Mouse (Mus musculus): ENCODE measurements around the gene Brsk1. TPM values are rescaled to one million over a fixed set of nuclear protein-coding genes. Genes with fewer than 3 reads are reported as not detected.

Gene Brsk1
- polyA plus RNA-seq, 1 experiment from 2014 or later: 0.10 TPM

- H3K9ac ChIP-seq: no peak overlapping the region
- H3K27me3 ChIP-seq: no peaks in the 10 kb centered on the region
- WGBS (ENCODE audit: insufficient replicate concordance): 92% methylated on average over 9 of the region's 9 CpGs
Measured at GRCm38 (mm10) chr7:4669156-4669555, 21.2 kb upstream of the Brsk1 start.

GRCm38 (mm10) chr7:4670655-4671255, 19.6 kb upstream of the Brsk1 start:
- WGBS (ENCODE audit: insufficient replicate concordance): 28% methylated on average over 8 of the region's 8 CpGs
- no peaks in the 10 kb centered on the region for H3K9me3 ChIP-seq (replicated peaks)
- peak; percentile 99 for ATAC-seq (ENCODE audit: low read depth)
- peak; percentile 79 for DNase-seq
- H3K4me2 ChIP-seq: peak overlapping the region; percentile 47
- peak overlapping the region; percentile 86 for H3K27ac ChIP-seq
- no peaks in the 10 kb centered on the region for H3K27me3 ChIP-seq
- peaks cover 68% of the 10 kb centered on the region for H3K36me3 ChIP-seq
- H3K9ac ChIP-seq: peak overlapping the region; percentile 53
- H3K4me1 ChIP-seq (replicated peaks): peaks cover 50% of the 10 kb centered on the region
- no peak overlapping the region for H3K4me3 ChIP-seq (replicated peaks)

More at GRCm38 (mm10) chr7:4669156-4669555, 21.2 kb upstream of the Brsk1 start:
- H3K4me2 ChIP-seq: no peak overlapping the region
- H3K4me1 ChIP-seq (replicated peaks): peaks cover 37% of the 10 kb centered on the region
- no peak overlapping the region for H3K4me3 ChIP-seq (replicated peaks)
- peaks cover 66% of the 10 kb centered on the region for H3K36me3 ChIP-seq
- no peak overlapping the region for H3K27ac ChIP-seq
- DNase-seq (no peak), ATAC-seq (ENCODE audit: low read depth) (no peak)
- no peaks in the 10 kb centered on the region for H3K9me3 ChIP-seq (replicated peaks)

- DNase-seq: no peak
- H3K27ac ChIP-seq: peak overlapping the region; percentile 86
Measured at GRCm38 (mm10) chr7:4671956-4672355, 18.4 kb upstream of the Brsk1 start.

GRCm38 (mm10) chr7:4674114-4674731, 16.2 kb upstream of the Brsk1 start:
- peak overlapping the region; percentile 29; the same call in 1 of the 2 replicates for H3K27ac ChIP-seq
- no peak for DNase-seq
- WGBS (ENCODE audit: insufficient replicate concordance): 74% methylated on average over 12 of the region's 12 CpGs
- no peak overlapping the region for H3K9ac ChIP-seq
- H3K4me3 ChIP-seq (replicated peaks): no peak overlapping the region
- no peak overlapping the region for H3K4me2 ChIP-seq
- no peaks in the 10 kb centered on the region for H3K9me3 ChIP-seq (replicated peaks)
- H3K4me1 ChIP-seq (replicated peaks): peaks cover 52% of the 10 kb centered on the region
- H3K27me3 ChIP-seq: no peaks in the 10 kb centered on the region
- ATAC-seq (ENCODE audit: low read depth): no peak
- H3K36me3 ChIP-seq: peaks cover 66% of the 10 kb centered on the region

More at GRCm38 (mm10) chr7:4671956-4672355, 18.4 kb upstream of the Brsk1 start:
- Histone ChIP-seq H3K4me2 (no peak overlapping the region), H3K4me3 (replicated peaks) (no peak overlapping the region), H3K36me3 (peaks cover 70% of the 10 kb centered on the region), H3K4me1 (replicated peaks) (peaks cover 56% of the 10 kb centered on the region), H3K9me3 (replicated peaks) (no peaks in the 10 kb centered on the region), H3K27me3 (no peaks in the 10 kb centered on the region), H3K9ac (peak overlapping the region; percentile 53)
- 72% methylated on average over 4 of the region's 4 CpGs for WGBS (ENCODE audit: insufficient replicate concordance)
- ATAC-seq (ENCODE audit: low read depth): no peak

- no peak overlapping the region for H3K4me2 ChIP-seq
- ATAC-seq (ENCODE audit: low read depth) (no peak), DNase-seq (no peak)
- H3K27ac ChIP-seq: 0 out of 2 replicates have a peak overlapping the region, but pooled peaks have one; percentile 22
- H3K4me1 ChIP-seq (replicated peaks): peaks cover 46% of the 10 kb centered on the region
- WGBS (ENCODE audit: insufficient replicate concordance): 80% methylated on average over 7 of the region's 7 CpGs
- no peaks in the 10 kb centered on the region for H3K9me3 ChIP-seq (replicated peaks)
- peaks cover 65% of the 10 kb centered on the region for H3K36me3 ChIP-seq
- H3K4me3 ChIP-seq (replicated peaks): no peak overlapping the region
- H3K9ac ChIP-seq: no peak overlapping the region
- no peaks in the 10 kb centered on the region for H3K27me3 ChIP-seq
Measured at GRCm38 (mm10) chr7:4675200-4675599, 15.2 kb upstream of the Brsk1 start.

- Histone ChIP-seq H3K27ac (no peak overlapping the region), H3K27me3 (no peaks in the 10 kb centered on the region), H3K9me3 (replicated peaks) (no peaks in the 10 kb centered on the region), H3K4me1 (replicated peaks) (peaks cover 28% of the 10 kb centered on the region), H3K36me3 (peaks cover 30% of the 10 kb centered on the region), H3K9ac (no peak overlapping the region), H3K4me2 (peak overlapping the region; percentile 89; the same call in 1 of the 2 replicates), H3K4me3 (replicated peaks) (0 out of 2 replicates have a peak overlapping the region, but pooled peaks have one; percentile 82)
- ATAC-seq (ENCODE audit: low read depth) (no peak), DNase-seq (no peak)
- 54% methylated on average over 5 of the region's 5 CpGs for WGBS (ENCODE audit: insufficient replicate concordance)
Measured at GRCm38 (mm10) chr7:4683307-4683706, 7.1 kb upstream of the Brsk1 start.

GRCm38 (mm10) chr7:4684203-4684602, 6.2 kb upstream of the Brsk1 start:
- ATAC-seq (ENCODE audit: low read depth) (no peak; the same call in 1 of the 2 replicates), DNase-seq (no peak)
- under 1% methylated on average over 13 of the region's 13 CpGs for WGBS (ENCODE audit: insufficient replicate concordance)
- H3K4me3 ChIP-seq (replicated peaks): peak overlapping the region; percentile 82
- H3K36me3 ChIP-seq: peaks cover 26% of the 10 kb centered on the region
- peaks cover 2% of the 10 kb centered on the region for H3K27me3 ChIP-seq
- H3K9me3 ChIP-seq (replicated peaks): no peaks in the 10 kb centered on the region
- H3K27ac ChIP-seq: peak overlapping the region; percentile 31
- peaks cover 28% of the 10 kb centered on the region for H3K4me1 ChIP-seq (replicated peaks)
- H3K9ac ChIP-seq: peak overlapping the region; percentile 75
- peak overlapping the region; percentile 89 for H3K4me2 ChIP-seq

- peak within 1 kb of the TSS; percentile 31 for H3K27ac ChIP-seq
- peak within 1 kb of the TSS; percentile 75 for H3K9ac ChIP-seq
- no peaks in the 10 kb centered on the region for H3K9me3 ChIP-seq (replicated peaks)
- DNase-seq (peak; percentile 99), ATAC-seq (ENCODE audit: low read depth) (peak; percentile 98)
- peak within 1 kb of the TSS; percentile 89 for H3K4me2 ChIP-seq
- under 1% methylated on average over 32 of the region's 32 CpGs for WGBS (ENCODE audit: insufficient replicate concordance)
- peaks cover 9% of the 10 kb centered on the region for H3K27me3 ChIP-seq
- H3K36me3 ChIP-seq: peaks cover 24% of the 10 kb centered on the region
- peak within 1 kb of the TSS; percentile 82 for H3K4me3 ChIP-seq (replicated peaks)
- H3K4me1 ChIP-seq (replicated peaks): peaks cover 28% of the 10 kb centered on the region
Measured at GRCm38 (mm10) chr7:4684632-4685417, 5.6 kb upstream of the Brsk1 start, which contains the start of gene Hspbp1. Hspbp1 (minus strand) TSS chr7:4685068.

- Histone ChIP-seq H3K9ac (peak overlapping the region; percentile 62), H3K27ac (no peak overlapping the region), H3K4me3 (replicated peaks) (peak overlapping the region; percentile 56), H3K36me3 (no peaks in the 10 kb centered on the region), H3K9me3 (replicated peaks) (no peaks in the 10 kb centered on the region), H3K4me1 (replicated peaks) (peaks cover 5% of the 10 kb centered on the region), H3K4me2 (peak overlapping the region; percentile 66), H3K27me3 (peaks cover 30% of the 10 kb centered on the region)
- peak; percentile 18; the same call in 1 of the 2 replicates for ATAC-seq (ENCODE audit: low read depth)
- no peak for DNase-seq
- WGBS (ENCODE audit: insufficient replicate concordance): 24% methylated on average over 23 of the region's 35 CpGs
Measured at GRCm38 (mm10) chr7:4690951-4691653, 698 bp downstream of the Brsk1 start.

- Histone ChIP-seq H3K27ac (no peak overlapping the region), H3K27me3 (peaks cover 30% of the 10 kb centered on the region), H3K36me3 (no peaks in the 10 kb centered on the region), H3K9ac (no peak overlapping the region), H3K4me2 (no peak overlapping the region), H3K9me3 (replicated peaks) (no peaks in the 10 kb centered on the region), H3K4me1 (replicated peaks) (peaks cover 5% of the 10 kb centered on the region), H3K4me3 (replicated peaks) (no peak overlapping the region)
- ATAC-seq (ENCODE audit: low read depth) (no peak), DNase-seq (no peak)
- WGBS (ENCODE audit: insufficient replicate concordance): 69% methylated on average over 6 of the region's 6 CpGs
Measured at GRCm38 (mm10) chr7:4693004-4693403, 2.6 kb downstream of the Brsk1 start.

Measured in liver, embryonic 13.5 days (tissue).